Mouse (Mus musculus) thymus, adult 2 months (tissue): ENCODE measurements at regions not wholly inside any gene's neighbourhood (a gene's known extent, or its start where the extent isn't known, plus 50 kb on each side); places are given as distances from the start of the nearest gene placed in this dataset.

Source experiments
- DNase-seq: peaks from one replicate; pipeline ENCODE4 v3.0.0; 2021
- H3K27ac ChIP-seq: fragments of 200-500 bp; 2 replicates; pipeline ENCODE4 v1.5.1; 2012; ENCODE audit warnings: low read length, control low read depth; ENCODE audit not compliant: control insufficient read depth, insufficient read depth
- H3K27me3 ChIP-seq: fragments of 200-500 bp; 2 replicates; pipeline ENCODE4 v1.6.1; 2012; ENCODE audit warnings: mild to moderate bottlenecking, low read length, moderate library complexity, mixed read lengths; ENCODE audit not compliant: control insufficient read depth, insufficient read depth
- H3K36me3 ChIP-seq: fragments of 200-500 bp; 2 replicates; pipeline ENCODE4 v1.6.1; 2012; ENCODE audit warnings: mild to moderate bottlenecking, low read length, moderate library complexity; ENCODE audit not compliant: control insufficient read depth, insufficient read depth
- H3K4me1 ChIP-seq: fragments of 200-500 bp; replicated peaks from 2 replicates; pipeline ENCODE4 v1.6.1; 2012; ENCODE audit warnings: low read length; ENCODE audit not compliant: control insufficient read depth, insufficient read depth
- H3K4me3 ChIP-seq: fragments of 200-500 bp; 2 replicates; pipeline ENCODE4 v1.5.1; 2012; ENCODE audit warnings: mild to moderate bottlenecking, low read length, control low read depth, moderate library complexity; ENCODE audit not compliant: control insufficient read depth, insufficient read depth
- CTCF ChIP-seq: fragments of 200-500 bp; IDR thresholded peaks from 2 replicates; pipeline ENCODE4 v1.5.1; 2012; ENCODE audit warnings: mild to moderate bottlenecking, control low read depth, low read length, moderate library complexity, borderline replicate concordance; ENCODE audit not compliant: control insufficient read depth, poor library complexity, insufficient read depth; ENCODE audit errors: extremely low read depth
- POLR2A ChIP-seq: fragments of 200-500 bp; IDR thresholded peaks from 2 replicates; pipeline ENCODE4 v1.6.1; 2012; ENCODE audit warnings: mild to moderate bottlenecking, low read length, control low read depth, moderate library complexity; ENCODE audit not compliant: control insufficient read depth, poor library complexity, insufficient read depth; ENCODE audit errors: extremely low read depth
- WGBS: fragments of 180-500 bp; shearing (Covaris S2); methylation state at CpG from one replicate; pipeline ENCODE4 v1.1.7; 2018; 5-methylcytosine and 5-hydroxymethylcytosine counted together

- Histone ChIP-seq H3K4me3 (no peak overlapping the region), H3K27me3 (no peaks in the 10 kb centered on the region), H3K27ac (no peak overlapping the region), H3K36me3 (no peaks in the 10 kb centered on the region), H3K4me1 (peaks cover 32% of the 10 kb centered on the region)
- 25% methylated on average over 9 of the region's 9 CpGs for WGBS
- TF ChIP-seq CTCF (no peak), POLR2A (no peak)
- no peak for DNase-seq
Observed at GRCm38 (mm10) chr9:43387397-43387796, 76.7 kb downstream of the Trim29 start.

GRCm38 (mm10) chr9:43389491-43390083, 78.9 kb downstream of the Trim29 start:
- no peak for TF ChIP-seq POLR2A
- no peak for TF ChIP-seq CTCF
- Histone ChIP-seq H3K4me1 (peaks cover 24% of the 10 kb centered on the region), H3K27ac (no peak overlapping the region), H3K4me3 (no peak overlapping the region), H3K36me3 (no peaks in the 10 kb centered on the region), H3K27me3 (no peaks in the 10 kb centered on the region)
- WGBS: 82% methylated on average over 9 of the region's 9 CpGs
- DNase-seq: no peak

- Histone ChIP-seq H3K36me3 (no peaks in the 10 kb centered on the region), H3K4me1 (peaks cover 10% of the 10 kb centered on the region), H3K4me3 (no peak overlapping the region), H3K27ac (no peak overlapping the region), H3K27me3 (no peaks in the 10 kb centered on the region)
- DNase-seq: no peak
- 81% methylated on average over 6 of the region's 6 CpGs for WGBS
- TF ChIP-seq POLR2A: no peak
- TF ChIP-seq CTCF: no peak
Observed at GRCm38 (mm10) chr9:43392467-43393064, 81.9 kb downstream of the Trim29 start.

- DNase-seq: no peak
- H3K27me3 ChIP-seq: no peaks in the 10 kb centered on the region
- H3K27ac ChIP-seq: no peak overlapping the region
- no peak for TF ChIP-seq POLR2A
- no peak for TF ChIP-seq CTCF
- H3K4me1 ChIP-seq: peaks cover 4% of the 10 kb centered on the region; the same call in 1 of the 2 replicates
- H3K36me3 ChIP-seq: no peaks in the 10 kb centered on the region
- 66% methylated on average over 5 of the region's 5 CpGs for WGBS
- no peak overlapping the region for H3K4me3 ChIP-seq
Observed at GRCm38 (mm10) chr9:43394204-43394603, 83.6 kb downstream of the Trim29 start.

GRCm38 (mm10) chr9:43395209-43395608, 84.6 kb downstream of the Trim29 start:
- peak; percentile 31 for DNase-seq
- WGBS: 45% methylated on average over 5 of the region's 5 CpGs
- H3K36me3 ChIP-seq: no peaks in the 10 kb centered on the region
- TF ChIP-seq CTCF: no peak
- H3K27ac ChIP-seq: no peak overlapping the region
- no peaks in the 10 kb centered on the region for H3K27me3 ChIP-seq
- H3K4me1 ChIP-seq: peaks cover 4% of the 10 kb centered on the region; the same call in 1 of the 2 replicates
- H3K4me3 ChIP-seq: no peak overlapping the region

GRCm38 (mm10) chr9:43396566-43396965, 85.9 kb downstream of the Trim29 start:
- H3K4me3 ChIP-seq: no peak overlapping the region
- no peaks in the 10 kb centered on the region for H3K27me3 ChIP-seq
- no peak for DNase-seq
- H3K36me3 ChIP-seq: no peaks in the 10 kb centered on the region
- TF ChIP-seq POLR2A: no peak
- TF ChIP-seq CTCF: no peak
- peaks cover 4% of the 10 kb centered on the region; the same call in 1 of the 2 replicates for H3K4me1 ChIP-seq
- no peak overlapping the region for H3K27ac ChIP-seq
